Mouse (Mus musculus): ENCODE measurements around the gene Sf3b2. TPM values are rescaled to one million over a fixed set of nuclear protein-coding genes. Genes with fewer than 3 reads are reported as not detected.

Sf3b2 gene
- polyA plus RNA-seq, 1 experiment from 2014 or later = 253 TPM

Other genes with a start within 250 kb of the Sf3b2 start
- gene Rin1, start 245.0 kb downstream of the Sf3b2 start, polyA plus RNA-seq (2015; fragmentation: Nextera tagmentation; extraction: Ambion mirVana) = 4.5 and 4.9 TPM in 2 replicates
- 69.8 and 76.9 TPM in 2 replicates for gene Cd248, start 227.4 kb downstream of the Sf3b2 start, polyA plus RNA-seq (2015; fragmentation: Nextera tagmentation; extraction: Ambion mirVana)
- 4.9 and 6.8 TPM in 2 replicates for gene Tmem151a, start 209.9 kb downstream of the Sf3b2 start, polyA plus RNA-seq (2015; fragmentation: Nextera tagmentation; extraction: Ambion mirVana)
- 110 and 123 TPM in 2 replicates for gene Yif1a, start 206.9 kb downstream of the Sf3b2 start, polyA plus RNA-seq (2015; fragmentation: Nextera tagmentation; extraction: Ambion mirVana)
- gene Cnih2, start 196.9 kb downstream of the Sf3b2 start, polyA plus RNA-seq (2015; fragmentation: Nextera tagmentation; extraction: Ambion mirVana) = 5.8 and 7.4 TPM in 2 replicates
- gene Rab1b, start 188.4 kb downstream of the Sf3b2 start, polyA plus RNA-seq (2015; fragmentation: Nextera tagmentation; extraction: Ambion mirVana) = 240 and 242 TPM in 2 replicates
- gene Klc2, start 176.9 kb downstream of the Sf3b2 start, polyA plus RNA-seq (2015; fragmentation: Nextera tagmentation; extraction: Ambion mirVana) = 13.6 TPM in 2 replicates
- gene Pacs1, start 22.3 kb downstream of the Sf3b2 start, polyA plus RNA-seq (2015; fragmentation: Nextera tagmentation; extraction: Ambion mirVana) = 13.0 and 13.5 TPM in 2 replicates
- gene Gal3st3, start 2.9 kb upstream of the Sf3b2 start, polyA plus RNA-seq (2015; fragmentation: Nextera tagmentation; extraction: Ambion mirVana) = 1.7 and 2.1 TPM in 2 replicates
- gene Catsper1, start 40.3 kb upstream of the Sf3b2 start, polyA plus RNA-seq (2015; fragmentation: Nextera tagmentation; extraction: Ambion mirVana) = not detected in 2 replicates
- 28.3 and 42.3 TPM in 2 replicates for gene Cst6, start 54.1 kb upstream of the Sf3b2 start, polyA plus RNA-seq (2015; fragmentation: Nextera tagmentation; extraction: Ambion mirVana)
- 45.8 and 52.1 TPM in 2 replicates for gene Eif1ad, start 71.3 kb upstream of the Sf3b2 start, polyA plus RNA-seq (2015; fragmentation: Nextera tagmentation; extraction: Ambion mirVana)
- 377 and 400 TPM in 2 replicates for gene Banf1, start 71.7 kb upstream of the Sf3b2 start, polyA plus RNA-seq (2015; fragmentation: Nextera tagmentation; extraction: Ambion mirVana)
- gene Sart1, start 93.2 kb upstream of the Sf3b2 start, polyA plus RNA-seq (2015; fragmentation: Nextera tagmentation; extraction: Ambion mirVana) = 54.1 and 56.4 TPM in 2 replicates
- 7.2 and 8.9 TPM in 2 replicates for gene Tsga10ip, start 107.1 kb upstream of the Sf3b2 start, polyA plus RNA-seq (2015; fragmentation: Nextera tagmentation; extraction: Ambion mirVana)
- 203 and 207 TPM in 2 replicates for gene Drap1, start 129.5 kb upstream of the Sf3b2 start, polyA plus RNA-seq (2015; fragmentation: Nextera tagmentation; extraction: Ambion mirVana)
- 14.3 and 14.8 TPM in 2 replicates for gene AI837181, start 129.7 kb upstream of the Sf3b2 start, polyA plus RNA-seq (2015; fragmentation: Nextera tagmentation; extraction: Ambion mirVana)
- gene Fosl1, start 152.1 kb upstream of the Sf3b2 start, polyA plus RNA-seq (2015; fragmentation: Nextera tagmentation; extraction: Ambion mirVana) = not detected in 2 replicates
- gene Ccdc85b, start 162.4 kb upstream of the Sf3b2 start, polyA plus RNA-seq (2015; fragmentation: Nextera tagmentation; extraction: Ambion mirVana) = 4.7 and 5.7 TPM in 2 replicates
- gene Fibp, start 165.2 kb upstream of the Sf3b2 start, polyA plus RNA-seq (2015; fragmentation: Nextera tagmentation; extraction: Ambion mirVana) = 98.3 and 102 TPM in 2 replicates
- gene Ctsw, start 173.1 kb upstream of the Sf3b2 start, polyA plus RNA-seq (2015; fragmentation: Nextera tagmentation; extraction: Ambion mirVana) = 1.6 and 2.2 TPM in 2 replicates
- gene Efemp2, start 178.5 kb upstream of the Sf3b2 start, polyA plus RNA-seq (2015; fragmentation: Nextera tagmentation; extraction: Ambion mirVana) = 156 and 167 TPM in 2 replicates
- 36.5 and 37.6 TPM in 2 replicates for gene Mus81, start 192.9 kb upstream of the Sf3b2 start, polyA plus RNA-seq (2015; fragmentation: Nextera tagmentation; extraction: Ambion mirVana)
- gene Cfl1, start 195.0 kb upstream of the Sf3b2 start, polyA plus RNA-seq (2015; fragmentation: Nextera tagmentation; extraction: Ambion mirVana) = 2,233 and 2,288 TPM in 2 replicates
- 0.13 TPM in 1 of 2 replicates, not detected in the other for gene 1700020D05Rik, start 208.3 kb upstream of the Sf3b2 start, polyA plus RNA-seq (2015; fragmentation: Nextera tagmentation; extraction: Ambion mirVana)
- 9.5 and 10.8 TPM in 2 replicates for gene Snx32, start 215.1 kb upstream of the Sf3b2 start, polyA plus RNA-seq (2015; fragmentation: Nextera tagmentation; extraction: Ambion mirVana)

Data from stomach, embryonic 16.5 days (tissue).